Mouse (Mus musculus) embryonic facial prominence, embryonic 15.5 days (tissue): Measurements from ENCODE around the gene Supt20. TPM values are rescaled to one million over a fixed set of nuclear protein-coding genes. Genes with fewer than 3 reads are reported as not detected.
"Not testable (repeated sequence)": the region's sequence is repeated elsewhere in the genome, so short reads cannot be mapped to it uniquely, and the experiment has no call there.

ENCODE experiments used
- ATAC-seq: fragments of 200-750 bp; cut with Nextera tagmentation; 2 replicates; pipeline ENCODE4 v1.8.0; 2017; ENCODE audit warnings: low read depth, moderate TSS enrichment; ENCODE audit not compliant: insufficient number of reproducible peaks, low FRiP score, low TSS enrichment
- H3K27ac ChIP-seq: fragments of 300-500 bp; sonication (generic); replicated peaks from 2 replicates; pipeline ENCODE4 v1.5.1; 2015; ENCODE audit warnings: mild to moderate bottlenecking, inconsistent platforms
- H3K27me3 ChIP-seq: fragments of 300-500 bp; sonication (generic); 2 replicates; pipeline ENCODE4 v1.6.1; 2015; ENCODE audit warnings: inconsistent platforms
- H3K36me3 ChIP-seq: fragments of 300-500 bp; sonication (generic); 2 replicates; pipeline ENCODE4 v1.6.1; 2015; ENCODE audit warnings: mild to moderate bottlenecking, inconsistent platforms
- H3K4me1 ChIP-seq: fragments of 300-500 bp; sonication (generic); 2 replicates; pipeline ENCODE4 v1.6.1; 2015; ENCODE audit warnings: inconsistent platforms
- H3K4me2 ChIP-seq: fragments of 300-500 bp; sonication (generic); replicated peaks from 2 replicates; pipeline ENCODE4 v1.6.1; 2015; ENCODE audit warnings: mild to moderate bottlenecking, inconsistent platforms
- H3K4me3 ChIP-seq: fragments of 300-500 bp; sonication (generic); replicated peaks from 2 replicates; pipeline ENCODE4 v1.5.1; 2015; ENCODE audit warnings: mild to moderate bottlenecking, inconsistent platforms
- H3K9ac ChIP-seq: fragments of 300-500 bp; sonication (generic); 2 replicates; pipeline ENCODE4 v1.6.1; 2015; ENCODE audit warnings: inconsistent platforms
- H3K9me3 ChIP-seq: fragments of 300-500 bp; sonication (generic); replicated peaks from 2 replicates; pipeline ENCODE4 v1.6.1; 2016; ENCODE audit warnings: inconsistent platforms
- WGBS: fragments of 180-500 bp; shearing (Covaris S2); methylation state at CpG from one replicate; pipeline ENCODE4 v1.1.7; 2015; 5-methylcytosine and 5-hydroxymethylcytosine counted together
- polyA plus RNA-seq: library from polyadenylated mRNA; unstranded; fragments of >200 nt; fragmentation: Nextera tagmentation; extraction: Ambion mirVana; gene quantifications from 2 replicates; pipeline ENCODE4 v1.2.1, GENCODE M21; 2015

Supt20 gene
- polyA plus RNA-seq, 1 experiment from 2014 or later: 107 TPM

GRCm38 (mm10) chr3:54757446-54757845 lies 64.8 kb downstream of the Supt20 start:
- Histone ChIP-seq H3K4me1 (peaks cover 19% of the 10 kb centered on the region), H3K36me3 (no peaks in the 10 kb centered on the region), H3K27ac (no peak overlapping the region), H3K9me3 (no peaks in the 10 kb centered on the region), H3K27me3 (peaks cover 5% of the 10 kb centered on the region; the same call in 1 of the 2 replicates), H3K4me2 (no peak overlapping the region), H3K9ac (no peak overlapping the region), H3K4me3 (no peak overlapping the region)
- 75% methylated on average over 8 of the region's 8 CpGs for WGBS
- ATAC-seq: no peak

- no peak overlapping the region for H3K9ac ChIP-seq
- ATAC-seq: no peak
- H3K9me3 ChIP-seq: no peaks in the 10 kb centered on the region
- WGBS: 58% methylated on average over 9 of the region's 9 CpGs
- no peak overlapping the region for H3K4me2 ChIP-seq
- H3K4me3 ChIP-seq: no peak overlapping the region
- peaks cover 5% of the 10 kb centered on the region; the same call in 1 of the 2 replicates for H3K27me3 ChIP-seq
- H3K36me3 ChIP-seq: no peaks in the 10 kb centered on the region
- H3K4me1 ChIP-seq: peaks cover 19% of the 10 kb centered on the region
- H3K27ac ChIP-seq: no peak overlapping the region
These were observed 66.6 kb downstream of the Supt20 start for GRCm38 (mm10) chr3:54759211-54759610.

GRCm38 (mm10) chr3:54760321-54761115 lies 67.9 kb downstream of the Supt20 start:
- Histone ChIP-seq H3K9ac (no peak overlapping the region), H3K4me3 (no peak overlapping the region), H3K4me1 (peaks cover 11% of the 10 kb centered on the region), H3K4me2 (no peak overlapping the region), H3K27ac (no peak overlapping the region), H3K9me3 (no peaks in the 10 kb centered on the region), H3K27me3 (no peaks in the 10 kb centered on the region), H3K36me3 (no peaks in the 10 kb centered on the region)
- ATAC-seq: no peak
- 75% methylated on average over 15 of the region's 15 CpGs for WGBS

- no peaks in the 10 kb centered on the region for H3K36me3 ChIP-seq
- no peak overlapping the region for H3K27ac ChIP-seq
- no peaks in the 10 kb centered on the region for H3K9me3 ChIP-seq
- no peak overlapping the region for H3K9ac ChIP-seq
- no peak overlapping the region for H3K4me2 ChIP-seq
- ATAC-seq: no peak
- WGBS: 79% methylated on average over 1 of the region's 1 CpGs
- H3K27me3 ChIP-seq: no peaks in the 10 kb centered on the region
- H3K4me1 ChIP-seq: peaks cover 3% of the 10 kb centered on the region
- H3K4me3 ChIP-seq: no peak overlapping the region
These were observed 68.7 kb downstream of the Supt20 start for GRCm38 (mm10) chr3:54761258-54761657.

- Histone ChIP-seq H3K4me2 (peak overlapping the region; percentile 34), H3K27ac (no peak overlapping the region), H3K4me3 (peak overlapping the region; percentile 29), H3K4me1 (no peaks in the 10 kb centered on the region), H3K27me3 (no peaks in the 10 kb centered on the region), H3K9ac (no peak overlapping the region), H3K36me3 (no peaks in the 10 kb centered on the region), H3K9me3 (no peaks in the 10 kb centered on the region)
- WGBS: 55% methylated on average over 18 of the region's 18 CpGs
- ATAC-seq: no peak; the same call in 1 of the 2 replicates
These were observed 71.8 kb downstream of the Supt20 start for GRCm38 (mm10) chr3:54764418-54764817.

GRCm38 (mm10) chr3:54765521-54765920 lies 72.9 kb downstream of the Supt20 start:
- not testable (repeated sequence) for H3K9me3 ChIP-seq, ATAC-seq, H3K27me3 ChIP-seq, H3K4me1 ChIP-seq, H3K4me3 ChIP-seq, H3K36me3 ChIP-seq, H3K4me2 ChIP-seq, H3K27ac ChIP-seq, H3K9ac ChIP-seq
- 86% methylated on average over 6 of the region's 6 CpGs for WGBS

GRCm38 (mm10) chr3:54766034-54766433 lies 73.4 kb downstream of the Supt20 start:
- no peak overlapping the region for H3K27ac ChIP-seq
- H3K9ac ChIP-seq: no peak overlapping the region
- WGBS: 47% methylated on average over 14 of the region's 14 CpGs
- no peaks in the 10 kb centered on the region for H3K9me3 ChIP-seq
- H3K36me3 ChIP-seq: no peaks in the 10 kb centered on the region
- no peaks in the 10 kb centered on the region for H3K27me3 ChIP-seq
- H3K4me2 ChIP-seq: no peak overlapping the region
- no peak overlapping the region for H3K4me3 ChIP-seq
- no peaks in the 10 kb centered on the region for H3K4me1 ChIP-seq
- ATAC-seq: no peak

- H3K4me1 ChIP-seq: no peaks in the 10 kb centered on the region
- no peak for ATAC-seq
- H3K27ac ChIP-seq: no peak overlapping the region
- H3K27me3 ChIP-seq: no peaks in the 10 kb centered on the region
- no peaks in the 10 kb centered on the region for H3K9me3 ChIP-seq
- H3K36me3 ChIP-seq: no peaks in the 10 kb centered on the region
- no peak overlapping the region for H3K4me3 ChIP-seq
- 81% methylated on average over 5 of the region's 5 CpGs for WGBS
- H3K9ac ChIP-seq: no peak overlapping the region
- no peak overlapping the region for H3K4me2 ChIP-seq
These were observed 74.2 kb downstream of the Supt20 start for GRCm38 (mm10) chr3:54766811-54767210.

- no peak overlapping the region for H3K27ac ChIP-seq
- no peaks in the 10 kb centered on the region for H3K27me3 ChIP-seq
- no peaks in the 10 kb centered on the region for H3K36me3 ChIP-seq
- no peaks in the 10 kb centered on the region for H3K4me1 ChIP-seq
- no peak overlapping the region for H3K4me3 ChIP-seq
- H3K9ac ChIP-seq: no peak overlapping the region
- 92% methylated on average over 8 of the region's 8 CpGs for WGBS
- ATAC-seq: no peak
- no peak overlapping the region for H3K4me2 ChIP-seq
- H3K9me3 ChIP-seq: no peaks in the 10 kb centered on the region
These were observed 76.0 kb downstream of the Supt20 start for GRCm38 (mm10) chr3:54768592-54768991.

GRCm38 (mm10) chr3:54769349-54770275 lies 77.0 kb downstream of the Supt20 start:
- no peaks in the 10 kb centered on the region for H3K36me3 ChIP-seq
- no peak overlapping the region for H3K4me3 ChIP-seq
- H3K9ac ChIP-seq: no peak overlapping the region
- no peaks in the 10 kb centered on the region for H3K27me3 ChIP-seq
- no peak overlapping the region for H3K4me2 ChIP-seq
- no peak for ATAC-seq
- H3K4me1 ChIP-seq: no peaks in the 10 kb centered on the region
- WGBS: 68% methylated on average over 17 of the region's 17 CpGs
- H3K27ac ChIP-seq: no peak overlapping the region
- H3K9me3 ChIP-seq: no peaks in the 10 kb centered on the region

- no peaks in the 10 kb centered on the region for H3K4me1 ChIP-seq
- 84% methylated on average over 6 of the region's 6 CpGs for WGBS
These were observed 81.0 kb downstream of the Supt20 start for GRCm38 (mm10) chr3:54773613-54774012.

More at GRCm38 (mm10) chr3:54773613-54774012, 81.0 kb downstream of the Supt20 start:
- Histone ChIP-seq H3K36me3 (no peaks in the 10 kb centered on the region), H3K27ac (no peak overlapping the region), H3K27me3 (no peaks in the 10 kb centered on the region), H3K4me2 (no peak overlapping the region), H3K4me3 (no peak overlapping the region), H3K9me3 (no peaks in the 10 kb centered on the region), H3K9ac (no peak overlapping the region)
- no peak for ATAC-seq
